Mouse (Mus musculus) heart, embryonic 15.5 days (tissue): ENCODE results near the gene Dffb. TPM values are rescaled to one million over a fixed set of nuclear protein-coding genes. Genes with fewer than 3 reads are reported as not detected.
A peak's percentile ranks its signal among the peaks of the same experiment; 100 is the strongest.

Experiments
- ATAC-seq: fragments of 200-750 bp; cut with Nextera tagmentation; replicated peaks from 2 replicates; pipeline ENCODE4 v1.8.0; 2017; ENCODE audit warnings: low read depth, moderate TSS enrichment; ENCODE audit not compliant: insufficient number of reproducible peaks, insufficient read depth, low FRiP score
- H3K27ac ChIP-seq: fragments of 300-500 bp; sonication (generic); 2 replicates; pipeline ENCODE4 v1.5.1; 2015; ENCODE audit warnings: mild to moderate bottlenecking, inconsistent platforms
- H3K27me3 ChIP-seq: fragments of 300-500 bp; sonication (generic); 2 replicates; pipeline ENCODE4 v1.6.1; 2015; ENCODE audit warnings: inconsistent platforms
- H3K36me3 ChIP-seq: fragments of 300-500 bp; sonication (generic); 2 replicates; pipeline ENCODE4 v1.6.1; 2015; ENCODE audit warnings: mild to moderate bottlenecking, inconsistent platforms
- H3K4me1 ChIP-seq: fragments of 300-500 bp; sonication (generic); replicated peaks from 2 replicates; pipeline ENCODE4 v1.6.1; 2015; ENCODE audit warnings: inconsistent platforms
- H3K4me2 ChIP-seq: fragments of 300-500 bp; sonication (generic); 2 replicates; pipeline ENCODE4 v1.6.1; 2015; ENCODE audit warnings: inconsistent platforms, mild to moderate bottlenecking, moderate library complexity
- H3K4me3 ChIP-seq: fragments of 300-500 bp; sonication (generic); 2 replicates; pipeline ENCODE4 v1.5.1; 2015; ENCODE audit warnings: mild to moderate bottlenecking, inconsistent platforms
- H3K9ac ChIP-seq: fragments of 300-500 bp; sonication (generic); 2 replicates; pipeline ENCODE4 v1.6.1; 2015; ENCODE audit warnings: mild to moderate bottlenecking, inconsistent platforms
- H3K9me3 ChIP-seq: fragments of 300-500 bp; sonication (generic); replicated peaks from 2 replicates; pipeline ENCODE4 v1.6.1; 2016; ENCODE audit warnings: inconsistent platforms
- WGBS: fragments of 180-500 bp; shearing (Covaris S2); methylation state at CpG from one replicate; pipeline ENCODE4 v1.1.7; 2015; ENCODE audit warnings: mixed read lengths; 5-methylcytosine and 5-hydroxymethylcytosine counted together
- polyA plus RNA-seq: library from polyadenylated mRNA; unstranded; fragments of >200 nt; fragmentation: Nextera tagmentation; extraction: Ambion mirVana; gene quantifications from 2 replicates; pipeline ENCODE4 v1.2.1, GENCODE M21; 2015

The Dffb gene
- polyA plus RNA-seq, 1 experiment from 2014 or later: 5.5 TPM

GRCm38 (mm10) chr4:154007759-154008158, 32.8 kb upstream of the Dffb start:
- H3K9me3 ChIP-seq: no peaks in the 10 kb centered on the region
- 60% methylated on average over 4 of the region's 4 CpGs for WGBS
- peaks cover 11% of the 10 kb centered on the region for H3K4me1 ChIP-seq
- no peaks in the 10 kb centered on the region for H3K27me3 ChIP-seq
- H3K4me2 ChIP-seq: no peak overlapping the region
- H3K4me3 ChIP-seq: no peak overlapping the region
- H3K27ac ChIP-seq: no peak overlapping the region
- no peak overlapping the region for H3K9ac ChIP-seq
- peaks cover 21% of the 10 kb centered on the region; the same call in 1 of the 2 replicates for H3K36me3 ChIP-seq
- ATAC-seq: no peak

DNA sequence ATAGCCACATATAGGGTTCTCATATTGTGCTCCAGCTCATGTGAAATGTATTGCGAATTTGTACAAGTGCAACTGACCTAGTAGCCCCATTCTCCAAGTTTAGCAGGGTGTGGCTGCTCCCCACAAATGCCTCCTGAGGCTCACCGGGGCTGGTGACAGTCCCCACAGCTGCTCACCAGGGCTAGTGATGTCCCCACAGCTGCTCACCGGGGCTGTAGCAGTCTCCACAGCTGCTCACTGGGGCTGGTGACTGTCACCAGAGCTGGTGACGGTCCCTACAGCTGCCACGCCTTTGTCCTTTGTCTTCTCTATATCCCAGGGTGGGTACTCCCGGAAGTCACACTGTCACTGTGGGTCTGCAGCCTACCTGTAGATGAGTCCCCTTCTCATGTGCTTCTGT, 31.3 kb upstream of the Dffb start:
- H3K4me2 ChIP-seq: no peak overlapping the region
- no peak overlapping the region for H3K4me3 ChIP-seq
- H3K9me3 ChIP-seq: no peaks in the 10 kb centered on the region
- H3K36me3 ChIP-seq: peaks cover 21% of the 10 kb centered on the region; the same call in 1 of the 2 replicates
- H3K4me1 ChIP-seq: 0 out of 2 replicates have a peak, but pooled peaks cover 5% of the 10 kb centered on the region
- no peak overlapping the region for H3K27ac ChIP-seq
- no peak for ATAC-seq
- WGBS: 89% methylated on average over 6 of the region's 6 CpGs
- no peak overlapping the region for H3K9ac ChIP-seq
- no peaks in the 10 kb centered on the region for H3K27me3 ChIP-seq

DNA sequence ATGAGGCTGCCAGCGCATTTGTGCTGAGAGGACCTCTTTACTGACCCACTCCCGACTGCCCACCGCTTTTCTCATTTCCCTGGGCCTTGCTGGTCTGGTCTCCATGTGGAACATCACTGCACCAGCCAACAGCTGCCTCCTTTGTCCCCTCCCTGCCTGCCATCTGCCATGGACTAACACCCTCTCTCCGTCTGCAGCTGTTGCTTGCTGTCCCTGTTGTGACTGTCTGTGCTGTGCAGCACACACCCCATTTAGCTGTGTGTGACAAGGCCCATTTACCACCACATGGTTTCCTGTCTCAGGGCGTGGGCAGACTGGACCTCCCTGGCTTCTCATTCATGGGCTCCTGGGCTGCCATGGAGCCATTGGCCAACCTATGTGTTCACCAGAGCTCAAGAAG, 30.6 kb upstream of the Dffb start:
- 85% methylated on average over 5 of the region's 5 CpGs for WGBS
- H3K36me3 ChIP-seq: peaks cover 21% of the 10 kb centered on the region; the same call in 1 of the 2 replicates
- H3K27me3 ChIP-seq: no peaks in the 10 kb centered on the region
- no peak overlapping the region for H3K4me2 ChIP-seq
- H3K4me3 ChIP-seq: no peak overlapping the region
- H3K4me1 ChIP-seq: no peaks in the 10 kb centered on the region
- H3K27ac ChIP-seq: no peak overlapping the region
- no peak overlapping the region for H3K9ac ChIP-seq
- no peaks in the 10 kb centered on the region for H3K9me3 ChIP-seq
- ATAC-seq: no peak

GRCm38 (mm10) chr4:153993505-153993904, 18.6 kb upstream of the Dffb start:
- H3K4me3 ChIP-seq: no peak overlapping the region
- no peaks in the 10 kb centered on the region for H3K4me1 ChIP-seq
- H3K36me3 ChIP-seq: peaks cover 80% of the 10 kb centered on the region
- H3K27ac ChIP-seq: no peak overlapping the region
- H3K4me2 ChIP-seq: no peak overlapping the region
- no peaks in the 10 kb centered on the region for H3K9me3 ChIP-seq
- 85% methylated on average over 8 of the region's 8 CpGs for WGBS
- ATAC-seq: no peak
- no peak overlapping the region for H3K9ac ChIP-seq
- H3K27me3 ChIP-seq: no peaks in the 10 kb centered on the region

GRCm38 (mm10) chr4:153992715-153993114, 17.8 kb upstream of the Dffb start:
- H3K27ac ChIP-seq: no peak overlapping the region
- no peaks in the 10 kb centered on the region for H3K4me1 ChIP-seq
- no peaks in the 10 kb centered on the region for H3K27me3 ChIP-seq
- no peak overlapping the region for H3K4me3 ChIP-seq
- no peaks in the 10 kb centered on the region for H3K9me3 ChIP-seq
- no peak overlapping the region for H3K4me2 ChIP-seq
- H3K36me3 ChIP-seq: peaks cover 80% of the 10 kb centered on the region
- H3K9ac ChIP-seq: no peak overlapping the region
- 84% methylated on average over 10 of the region's 10 CpGs for WGBS
- no peak for ATAC-seq

GRCm38 (mm10) chr4:153980470-153980869, 5.5 kb upstream of the Dffb start:
- H3K27me3 ChIP-seq: no peaks in the 10 kb centered on the region
- no peak overlapping the region for H3K4me2 ChIP-seq
- H3K4me3 ChIP-seq: no peak overlapping the region
- no peak overlapping the region for H3K9ac ChIP-seq
- 91% methylated on average over 11 of the region's 11 CpGs for WGBS
- H3K9me3 ChIP-seq: no peaks in the 10 kb centered on the region
- H3K4me1 ChIP-seq: peaks cover 15% of the 10 kb centered on the region
- H3K36me3 ChIP-seq: peaks cover 54% of the 10 kb centered on the region
- ATAC-seq: no peak
- H3K27ac ChIP-seq: no peak overlapping the region

DNA sequence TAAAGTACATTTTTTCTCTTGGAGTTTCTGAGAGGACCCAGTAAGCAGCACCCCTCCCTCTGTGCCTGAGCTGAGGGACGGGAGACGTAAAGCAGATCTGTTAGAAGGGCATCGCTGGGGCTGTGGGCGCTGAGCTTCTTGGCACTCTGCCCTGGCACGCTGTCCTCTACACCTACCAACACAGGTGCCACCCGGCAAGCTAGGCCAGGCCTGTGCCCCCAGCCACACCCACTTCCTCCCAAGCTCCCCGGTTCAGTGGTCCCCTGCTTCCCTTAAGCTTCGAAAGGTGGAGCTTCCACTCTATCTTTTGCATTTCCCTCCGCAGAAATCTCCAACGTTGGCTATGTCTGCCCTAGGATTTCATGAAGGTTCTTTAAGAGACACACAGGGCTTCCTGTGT, 4.3 kb upstream of the Dffb start:
- H3K4me2 ChIP-seq: no peak overlapping the region
- no peaks in the 10 kb centered on the region for H3K27me3 ChIP-seq
- no peak overlapping the region for H3K9ac ChIP-seq
- WGBS: 84% methylated on average over 10 of the region's 10 CpGs
- no peak overlapping the region for H3K4me3 ChIP-seq
- no peak overlapping the region for H3K27ac ChIP-seq
- peaks cover 15% of the 10 kb centered on the region for H3K4me1 ChIP-seq
- H3K36me3 ChIP-seq: peaks cover 42% of the 10 kb centered on the region
- ATAC-seq: no peak
- H3K9me3 ChIP-seq: no peaks in the 10 kb centered on the region

DNA sequence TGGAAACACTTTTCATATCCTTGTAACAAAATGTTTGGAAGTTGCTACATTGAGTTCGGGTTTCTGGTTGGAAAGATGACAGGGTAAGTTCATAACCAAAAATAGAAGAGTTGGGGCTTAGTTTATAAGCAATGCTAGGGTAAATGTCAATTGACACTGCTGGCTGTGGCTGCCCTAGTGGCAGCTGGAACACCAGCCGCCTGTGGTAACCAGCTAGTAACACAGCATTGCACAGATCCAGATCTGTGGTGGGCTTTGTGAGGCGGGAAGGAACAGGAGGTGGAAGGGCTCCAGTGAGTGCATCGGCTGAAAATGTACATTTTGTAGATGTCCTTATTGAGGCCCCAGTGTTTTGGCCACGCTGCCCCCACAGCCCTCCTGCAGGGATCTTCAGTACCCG, 842 bp upstream of the Dffb start:
- Histone ChIP-seq H3K9me3 (no peaks in the 10 kb centered on the region), H3K36me3 (peaks cover 21% of the 10 kb centered on the region), H3K4me3 (peak overlapping the region; percentile 99), H3K4me1 (peaks cover 15% of the 10 kb centered on the region), H3K4me2 (peak overlapping the region; percentile 93), H3K9ac (peak overlapping the region; percentile 87; the same call in 1 of the 2 replicates), H3K27me3 (no peaks in the 10 kb centered on the region), H3K27ac (no peak overlapping the region)
- ATAC-seq: no peak
- WGBS: 38% methylated on average over 6 of the region's 6 CpGs

DNA sequence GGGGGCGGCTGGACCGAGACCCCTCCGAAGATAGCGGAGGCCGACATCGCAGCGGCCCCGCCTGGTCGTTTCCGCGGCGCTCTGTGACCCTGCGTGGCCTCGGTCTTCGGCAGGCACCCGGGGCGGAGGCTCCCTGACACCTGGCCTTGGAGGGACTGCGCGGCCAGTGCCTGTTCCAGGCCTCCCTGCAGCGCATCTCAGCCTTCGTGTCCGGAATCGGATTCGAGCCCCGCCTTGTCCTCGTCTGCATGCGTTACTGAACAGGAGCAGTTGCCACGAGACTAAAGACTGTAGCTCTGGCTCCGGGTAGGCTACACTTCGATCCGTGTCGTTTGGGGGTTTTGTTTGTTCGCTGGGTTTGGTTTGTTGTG, 351 bp upstream of the Dffb start:
- Histone ChIP-seq H3K27ac (peak overlapping the region; percentile 35; the same call in 1 of the 2 replicates), H3K9ac (peak overlapping the region; percentile 87), H3K4me2 (peak overlapping the region; percentile 93), H3K27me3 (no peaks in the 10 kb centered on the region), H3K36me3 (peaks cover 23% of the 10 kb centered on the region), H3K9me3 (no peaks in the 10 kb centered on the region), H3K4me3 (peak overlapping the region; percentile 99), H3K4me1 (peaks cover 15% of the 10 kb centered on the region)
- peak; percentile 47; the same call in 1 of the 2 replicates for ATAC-seq
- 1% methylated on average over 33 of the region's 33 CpGs for WGBS

- Histone ChIP-seq H3K9ac (no peak overlapping the region), H3K9me3 (no peaks in the 10 kb centered on the region), H3K27me3 (no peaks in the 10 kb centered on the region), H3K36me3 (peaks cover 28% of the 10 kb centered on the region), H3K27ac (no peak overlapping the region), H3K4me3 (no peak overlapping the region), H3K4me1 (no peaks in the 10 kb centered on the region), H3K4me2 (no peak overlapping the region)
- 76% methylated on average over 2 of the region's 2 CpGs for WGBS
- no peak for ATAC-seq
These were observed 6.9 kb downstream of the Dffb start for GRCm38 (mm10) chr4:153968063-153968462.

DNA sequence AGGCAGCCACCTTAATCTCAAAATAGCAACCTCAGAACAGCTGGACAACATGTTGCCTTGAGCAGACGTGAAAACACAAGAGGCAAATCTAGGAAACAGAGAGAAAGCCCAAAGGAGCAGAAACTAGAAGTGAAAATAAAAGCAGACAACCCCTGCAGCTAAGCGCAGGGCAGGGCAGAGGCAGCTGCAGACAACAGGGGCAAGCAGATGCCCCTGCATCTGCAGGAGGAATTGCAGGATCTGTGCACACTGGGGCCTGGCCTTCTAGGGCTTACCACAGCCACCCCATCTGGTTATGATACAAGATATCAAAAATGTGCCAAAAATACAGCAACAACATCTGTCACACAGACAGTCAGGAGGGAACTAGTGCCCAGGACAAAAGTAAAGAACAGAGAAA, 7.4 kb downstream of the Dffb start:
- 85% methylated on average over 2 of the region's 2 CpGs for WGBS

GRCm38 (mm10) chr4:153966651-153967050, 8.3 kb downstream of the Dffb start:
- no peak overlapping the region for H3K27ac ChIP-seq
- ATAC-seq: no peak
- H3K36me3 ChIP-seq: peaks cover 36% of the 10 kb centered on the region
- H3K4me1 ChIP-seq: no peaks in the 10 kb centered on the region
- H3K9me3 ChIP-seq: no peaks in the 10 kb centered on the region
- WGBS: 84% methylated on average over 5 of the region's 5 CpGs
- H3K4me2 ChIP-seq: no peak overlapping the region
- H3K9ac ChIP-seq: no peak overlapping the region
- H3K27me3 ChIP-seq: no peaks in the 10 kb centered on the region
- H3K4me3 ChIP-seq: no peak overlapping the region

More for the DNA sequence above, 7.4 kb downstream of the Dffb start:
- Histone ChIP-seq H3K9me3 (no peaks in the 10 kb centered on the region), H3K27ac (no peak overlapping the region), H3K4me2 (no peak overlapping the region), H3K9ac (no peak overlapping the region), H3K4me1 (no peaks in the 10 kb centered on the region), H3K27me3 (no peaks in the 10 kb centered on the region), H3K4me3 (no peak overlapping the region), H3K36me3 (peaks cover 29% of the 10 kb centered on the region)
- no peak for ATAC-seq
